Comparison of ENCODE assay signal across 13 mouse cellular contexts in genomic region chr3:95056275-95056674, GRCm38 (mm10). TPM values are rescaled to one million over a fixed set of nuclear protein-coding genes. Genes with fewer than 3 reads are reported as not detected.
DNase-seq lines count a peak whose midpoint lies in the region; ATAC-seq and TF ChIP-seq lines count a peak whose summit lies in the region.
"Had no signal": no experiment of that assay in that cellular context is flagged by ENCODE, and none has a peak within 500 bp of the region (broad histone marks: within the 10 kb centered on the region; RNA-seq: fewer than 3 reads in every experiment).

No protein-coding gene starts in this region.

- TF ChIP-seq POLR2A in MEL (IDR thresholded peaks at IDR 0.05; ENCODE audit: control insufficient read depth in 1 of 2, insufficient read depth in 1 of 2, low read depth in 1 of 2, low read length in 2 of 2, poor library complexity in 1 of 2), result no peak

- no peaks in the 10 kb centered on the region for H3K9me3 ChIP-seq in intestine, embryonic 14.5 days (ENCODE audit: control insufficient read depth, low read length)
- H3K9me3 ChIP-seq in intestine, postnatal 0 days (ENCODE audit: control insufficient read depth), result no peaks in the 10 kb centered on the region
- H3K9me3 ChIP-seq in MEL (replicated peaks; ENCODE audit: insufficient read depth, low read length), result no peaks in the 10 kb centered on the region
- H3K9me3 ChIP-seq in liver, postnatal 0 days (ENCODE audit: low read length), result no peaks in the 10 kb centered on the region
- H3K9me3 ChIP-seq: hindbrain, embryonic 12.5 days; midbrain, embryonic 15.5 days; stomach, embryonic 15.5 days had no signal

- H3K27me3 ChIP-seq in intestine, embryonic 14.5 days (replicated peaks; ENCODE audit: control insufficient read depth, insufficient read depth, low read length), result no peaks in the 10 kb centered on the region
- H3K27me3 ChIP-seq in intestine, postnatal 0 days (replicated peaks; ENCODE audit: control insufficient read depth, insufficient read depth, low read length), result no peaks in the 10 kb centered on the region
- no peaks in the 10 kb centered on the region for H3K27me3 ChIP-seq in MEL (ENCODE audit: control insufficient read depth in 1 of 2, insufficient read depth in 2 of 2, low read length in 2 of 2)
- no peaks in the 10 kb centered on the region for H3K27me3 ChIP-seq in liver, postnatal 0 days (ENCODE audit: insufficient read depth, low read length)
- H3K27me3 ChIP-seq: hindbrain, embryonic 12.5 days; midbrain, embryonic 15.5 days; stomach, embryonic 15.5 days had no signal

- H3K79me2 ChIP-seq in MEL (ENCODE audit: control insufficient read depth, insufficient read depth, low read length, poor library complexity), result no peaks in the 10 kb centered on the region

- no peak overlapping the region for H3K4me3 ChIP-seq in intestine, embryonic 14.5 days (ENCODE audit: low read depth, low read length)
- H3K4me3 ChIP-seq in intestine, postnatal 0 days (ENCODE audit: low read depth, low read length), result no peak overlapping the region
- peak overlapping the region; percentile 0 to 27 for H3K4me3 ChIP-seq in MEL (ENCODE audit: control insufficient read depth in 1 of 2, insufficient read depth in 1 of 2, low read depth in 2 of 2, low read length in 2 of 2)
- H3K4me3 ChIP-seq in liver, postnatal 0 days (ENCODE audit: low read depth, low read length), result no peak overlapping the region
- H3K4me3 ChIP-seq: hindbrain, embryonic 12.5 days; midbrain, embryonic 15.5 days; stomach, embryonic 15.5 days had no signal

- H3K36me3 ChIP-seq in intestine, embryonic 14.5 days (ENCODE audit: control insufficient read depth, insufficient read depth, low read length), result peaks cover 36% of the 10 kb centered on the region
- peaks cover 36% of the 10 kb centered on the region for H3K36me3 ChIP-seq in intestine, postnatal 0 days (ENCODE audit: control insufficient read depth, insufficient read depth)
- peaks cover 17 to 42% of the 10 kb centered on the region in 2 experiments for H3K36me3 ChIP-seq in MEL (ENCODE audit: control insufficient read depth in 1 of 2, insufficient read depth in 2 of 2, low read length in 2 of 2)
- peaks cover 25% of the 10 kb centered on the region for H3K36me3 ChIP-seq in liver, postnatal 0 days (replicated peaks; ENCODE audit: insufficient read depth, low read length)

- no peak for ATAC-seq in intestine, embryonic 14.5 days (replicated peaks; ENCODE audit: low FRiP score, low TSS enrichment, low read depth)
- ATAC-seq in intestine, postnatal 0 days, result no peak
- peak; percentile 28; the same call in 1 of the 2 replicates for ATAC-seq in common myeloid progenitor, adult 5-6 weeks (replicated peaks; ENCODE audit: low read depth, poor library complexity, severe bottlenecking)
- ATAC-seq in liver, postnatal 0 days, result peak; percentile 60
- ATAC-seq: midbrain, embryonic 15.5 days had no signal

- DNase-seq in intestine, embryonic 14.5 days (ENCODE audit: low spot score), result peak; percentile 55
- peak; percentile 100 for DNase-seq in MEL (ENCODE audit: low read depth, low spot score)
- peak; percentile 53 for DNase-seq in liver, postnatal 0 days
- no peak for DNase-seq in embryo, embryonic 9.5 days (ENCODE audit: extremely low spot score)
- DNase-seq in thymus, postnatal 36 days, result no peak
- DNase-seq: cerebellum, adult 9-10 months; right cerebral cortex, adult 18-20 months; thymus, postnatal 4 days had no signal

- no peak for TF ChIP-seq EP300 in MEL (IDR thresholded peaks at IDR 0.05; ENCODE audit: low read depth in 1 of 2, low read length in 2 of 2)
- TF ChIP-seq EP300 in liver, postnatal 0 days (IDR thresholded peaks at IDR 0.05; ENCODE audit: low read depth), result 0 out of 2 replicates have a peak, but pooled peaks have one; percentile 34

- H3K4me2 ChIP-seq in intestine, embryonic 14.5 days (ENCODE audit: low read length), result no peak overlapping the region
- H3K4me2 ChIP-seq in intestine, postnatal 0 days (replicated peaks; ENCODE audit: low read depth), result no peak overlapping the region
- H3K4me2 ChIP-seq in liver, postnatal 0 days (ENCODE audit: low read depth, low read length), result no peak overlapping the region
- H3K4me2 ChIP-seq: hindbrain, embryonic 12.5 days; midbrain, embryonic 15.5 days; stomach, embryonic 15.5 days had no signal

- no peak overlapping the region for H3K27ac ChIP-seq in intestine, embryonic 14.5 days (ENCODE audit: low read depth)
- no peak overlapping the region for H3K27ac ChIP-seq in intestine, postnatal 0 days (ENCODE audit: low read depth, low read length)
- peak overlapping the region; percentile 92 for H3K27ac ChIP-seq in MEL (ENCODE audit: control insufficient read depth, low read depth, low read length)
- H3K27ac ChIP-seq in liver, postnatal 0 days (ENCODE audit: low read depth), result no peak overlapping the region
- H3K27ac ChIP-seq: hindbrain, embryonic 12.5 days; midbrain, embryonic 15.5 days had no signal

- H3K9ac ChIP-seq in intestine, embryonic 14.5 days (ENCODE audit: low read length), result no peak overlapping the region
- H3K9ac ChIP-seq in intestine, postnatal 0 days (ENCODE audit: low read depth, low read length), result no peak overlapping the region
- H3K9ac ChIP-seq in MEL (ENCODE audit: control insufficient read depth, low read depth, low read length, poor library complexity, severe bottlenecking), result peak overlapping the region; percentile 39
- no peak overlapping the region for H3K9ac ChIP-seq in liver, postnatal 0 days (replicated peaks)
- H3K9ac ChIP-seq: hindbrain, embryonic 12.5 days; midbrain, embryonic 15.5 days; stomach, embryonic 15.5 days had no signal

- no peak for TF ChIP-seq CTCF in intestine, postnatal 0 days (IDR thresholded peaks at IDR 0.05; ENCODE audit: low read depth)
- no peak for TF ChIP-seq CTCF in MEL (IDR thresholded peaks at IDR 0.05 in 2 of 3, conservative IDR thresholded peaks at IDR 0.05 in 1 of 3; ENCODE audit: control insufficient read depth in 1 of 3, insufficient read depth in 1 of 3, low read depth in 2 of 3, low read length in 3 of 3, poor library complexity in 1 of 3, severe bottlenecking in 1 of 3)
- no peak for TF ChIP-seq CTCF in liver, postnatal 0 days (IDR thresholded peaks at IDR 0.05; ENCODE audit: low read depth)

- TF ChIP-seq RAD21 in MEL (IDR thresholded peaks at IDR 0.05; ENCODE audit: low read depth, low read length), result no peak

- 62% methylated on average over 7 of the region's 7 CpGs for WGBS in intestine, embryonic 14.5 days
- WGBS in intestine, postnatal 0 days, result 72% methylated on average over 7 of the region's 7 CpGs
- WGBS in liver, postnatal 0 days (ENCODE audit: insufficient replicate concordance), result 51% methylated on average over 7 of the region's 7 CpGs

- H3K4me1 ChIP-seq in intestine, embryonic 14.5 days (replicated peaks; ENCODE audit: control insufficient read depth, insufficient read depth, low read length), result peaks cover 7% of the 10 kb centered on the region; the same call in 1 of the 2 replicates
- H3K4me1 ChIP-seq in intestine, postnatal 0 days (replicated peaks; ENCODE audit: control insufficient read depth, insufficient read depth, low read length), result no peaks in the 10 kb centered on the region
- peaks cover 29 to 35% of the 10 kb centered on the region in 2 experiments for H3K4me1 ChIP-seq in MEL (ENCODE audit: control insufficient read depth in 1 of 2, insufficient read depth in 2 of 2, low read length in 2 of 2)
- peaks cover 8% of the 10 kb centered on the region for H3K4me1 ChIP-seq in liver, postnatal 0 days (ENCODE audit: insufficient read depth)
- H3K4me1 ChIP-seq: hindbrain, embryonic 12.5 days; midbrain, embryonic 15.5 days had no signal

TF ChIP-seq in MEL, 35 proteins besides CTCF, POLR2A, EP300 and RAD21:
- TF ChIP-seq TAL1 (IDR thresholded peaks at IDR 0.05; ENCODE audit: low read length) (peak; percentile 84), SIN3A (IDR thresholded peaks at IDR 0.05; ENCODE audit: low read length) (no peak)

RNA-seq across cellular contexts. Expression of gene Psmd4, which starts 13.9 kb away (rescaled TPM):
- 237 and 260 TPM in 2 replicates for polyA plus RNA-seq in intestine, embryonic 14.5 days (2014; fragmentation: Nextera tagmentation; extraction: Ambion mirVana)
- polyA plus RNA-seq in intestine, postnatal 0 days (2015; fragmentation: Nextera tagmentation; extraction: Ambion mirVana), result 164 and 166 TPM in 2 replicates
- 631 and 709 TPM in 2 replicates for total RNA-seq in MEL (2012; rRNA removed)
- polyA plus RNA-seq in MEL (2012; ENCODE audit: insufficient read depth in 1 of 2, insufficient read length in 2 of 2, low read depth in 1 of 2, low replicate concordance in 2 of 2, missing spikeins in 1 of 2), result 100 to 1,000 TPM in 1 of 2 experiments, not detected in 1; 816 TPM
- total RNA-seq in common myeloid progenitor, adult 5-6 weeks (2017), result 210 and 232 TPM in 2 replicates
- 142 and 143 TPM in 2 replicates for polyA plus RNA-seq in liver, postnatal 0 days (2015; fragmentation: Nextera tagmentation; extraction: Ambion mirVana)

RNA-seq across cellular contexts. Expression of gene Zfp687, which starts 41.0 kb away (rescaled TPM):
- 23.9 and 27.8 TPM in 2 replicates for polyA plus RNA-seq in intestine, embryonic 14.5 days (2014; fragmentation: Nextera tagmentation; extraction: Ambion mirVana)
- 8.7 and 9.7 TPM in 2 replicates for polyA plus RNA-seq in intestine, postnatal 0 days (2015; fragmentation: Nextera tagmentation; extraction: Ambion mirVana)
- total RNA-seq in MEL (2012; rRNA removed), result 14.5 and 16.2 TPM in 2 replicates
- polyA plus RNA-seq in MEL (2012; ENCODE audit: insufficient read depth in 1 of 2, insufficient read length in 2 of 2, low read depth in 1 of 2, low replicate concordance in 2 of 2, missing spikeins in 1 of 2), result 10 to 100 TPM in 1 of 2 experiments, not detected in 1; 36.6 TPM
- total RNA-seq in common myeloid progenitor, adult 5-6 weeks (2017), result 18.2 and 20.6 TPM in 2 replicates
- polyA plus RNA-seq in liver, postnatal 0 days (2015; fragmentation: Nextera tagmentation; extraction: Ambion mirVana), result 3.7 and 5.3 TPM in 2 replicates

RNA-seq across cellular contexts. Expression of gene Pip5k1a, which starts 50.5 kb away (rescaled TPM):
- 12.5 and 16.0 TPM in 2 replicates for polyA plus RNA-seq in intestine, embryonic 14.5 days (2014; fragmentation: Nextera tagmentation; extraction: Ambion mirVana)
- 13.1 and 14.7 TPM in 2 replicates for polyA plus RNA-seq in intestine, postnatal 0 days (2015; fragmentation: Nextera tagmentation; extraction: Ambion mirVana)
- total RNA-seq in MEL (2012; rRNA removed), result 47.7 and 48.6 TPM in 2 replicates
- 100 to 1,000 TPM; 103 to 322 TPM for polyA plus RNA-seq in MEL (2012; ENCODE audit: insufficient read depth in 1 of 2, insufficient read length in 2 of 2, low read depth in 1 of 2, low replicate concordance in 2 of 2, missing spikeins in 1 of 2)
- total RNA-seq in common myeloid progenitor, adult 5-6 weeks (2017), result 13.3 and 19.2 TPM in 2 replicates
- polyA plus RNA-seq in liver, postnatal 0 days (2015; fragmentation: Nextera tagmentation; extraction: Ambion mirVana), result 6.4 and 7.1 TPM in 2 replicates

RNA-seq across cellular contexts. Expression of gene Vps72, which starts 54.5 kb away (rescaled TPM):
- 143 and 149 TPM in 2 replicates for polyA plus RNA-seq in intestine, embryonic 14.5 days (2014; fragmentation: Nextera tagmentation; extraction: Ambion mirVana)
- 58.5 and 60.5 TPM in 2 replicates for polyA plus RNA-seq in intestine, postnatal 0 days (2015; fragmentation: Nextera tagmentation; extraction: Ambion mirVana)
- 117 and 128 TPM in 2 replicates for total RNA-seq in MEL (2012; rRNA removed)
- polyA plus RNA-seq in MEL (2012; ENCODE audit: insufficient read depth in 1 of 2, insufficient read length in 2 of 2, low read depth in 1 of 2, low replicate concordance in 2 of 2, missing spikeins in 1 of 2), result 100 to 1,000 TPM; 266 to 416 TPM
- total RNA-seq in common myeloid progenitor, adult 5-6 weeks (2017), result 82.0 and 161 TPM in 2 replicates
- polyA plus RNA-seq in liver, postnatal 0 days (2015; fragmentation: Nextera tagmentation; extraction: Ambion mirVana), result 27.4 and 27.9 TPM in 2 replicates

Comparison
In these comparisons a context has a peak if more than half of its experiments do, and no peak if none do; other contexts are left out.
1. ATAC-seq: peak in common myeloid progenitor, adult 5-6 weeks (single experiment) and liver, postnatal 0 days (single experiment); none in intestine, embryonic 14.5 days (single experiment) and intestine, postnatal 0 days (single experiment).
2. DNase-seq: peak in intestine, embryonic 14.5 days (single experiment), MEL (single experiment) and liver, postnatal 0 days (single experiment); none in embryo, embryonic 9.5 days (single experiment) and thymus, postnatal 36 days (0 of 2).
3. H3K4me3 ChIP-seq: peak in MEL (2 of 2); none in intestine, embryonic 14.5 days (single experiment), intestine, postnatal 0 days (single experiment) and liver, postnatal 0 days (single experiment).